Mouse (Mus musculus): ENCODE measurements around the gene Gid8. TPM values are rescaled to one million over a fixed set of nuclear protein-coding genes. Genes with fewer than 3 reads are reported as not detected.

Gid8 gene
- polyA plus RNA-seq, 2 experiments: 87.4 to 121 TPM

DNA sequence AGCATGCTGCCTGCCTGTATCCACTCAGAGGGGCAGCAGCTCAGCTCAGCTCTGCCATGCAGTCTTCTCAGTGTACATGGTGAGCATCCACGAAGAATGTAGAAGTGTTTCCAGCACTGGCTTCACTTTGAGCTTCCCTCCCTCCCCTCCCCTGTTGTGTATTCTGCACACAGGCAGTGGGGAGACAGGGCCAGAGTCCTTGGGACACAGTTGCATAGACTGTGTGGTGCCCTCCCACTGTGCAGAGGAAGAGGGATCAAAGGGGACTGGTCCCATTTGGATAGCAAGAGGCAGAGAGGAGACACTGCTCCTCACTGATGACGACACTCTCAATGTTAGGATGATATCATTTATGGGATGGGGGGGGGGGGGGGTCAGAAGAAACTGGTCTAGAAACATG, 28.7 kb upstream of the Gid8 start:
- H3K36me3 ChIP-seq (replicated peaks; ENCODE audit: control insufficient read depth, insufficient read depth, low read depth): peaks cover 55% of the 10 kb centered on the region
- no peaks in the 10 kb centered on the region for H3K9me3 ChIP-seq (ENCODE audit: control insufficient read depth, low read length)
- no peak overlapping the region for H3K4me3 ChIP-seq (ENCODE audit: insufficient read depth in 1 of 2, low read depth in 2 of 2, low read length in 2 of 2)
- 68% methylated on average over 2 of the region's 2 CpGs for WGBS (ENCODE audit: insufficient replicate concordance)
- DNase-seq (ENCODE audit: low read depth in 3 of 3, low spot score in 3 of 3) (no peak), ATAC-seq (ENCODE audit: insufficient read depth) (no peak)
- no peak overlapping the region for H3K4me2 ChIP-seq (ENCODE audit: low read depth)
- H3K9ac ChIP-seq (replicated peaks): no peak overlapping the region
- TF ChIP-seq EP300 (IDR thresholded peaks at IDR 0.05; ENCODE audit: low read depth) (no peak), CTCF (IDR thresholded peaks at IDR 0.05; ENCODE audit: low read depth) (no peak)
- H3K4me1 ChIP-seq (replicated peaks; ENCODE audit: control insufficient read depth in 2 of 2, insufficient read depth in 2 of 2, low read length in 1 of 2): no peaks in the 10 kb centered on the region
- H3K27ac ChIP-seq: no peak overlapping the region
- no peaks in the 10 kb centered on the region for H3K27me3 ChIP-seq (ENCODE audit: control insufficient read depth, insufficient read depth, low read length)

GRCm38 (mm10) chr2:180683524-180683923, 26.4 kb upstream of the Gid8 start:
- H3K27me3 ChIP-seq (ENCODE audit: control insufficient read depth, insufficient read depth, low read length): no peaks in the 10 kb centered on the region
- H3K9ac ChIP-seq (replicated peaks): no peak overlapping the region
- H3K36me3 ChIP-seq (replicated peaks; ENCODE audit: control insufficient read depth, insufficient read depth, low read depth): peaks cover 78% of the 10 kb centered on the region
- WGBS (ENCODE audit: insufficient replicate concordance): 70% methylated on average over 2 of the region's 2 CpGs
- no peaks in the 10 kb centered on the region for H3K4me1 ChIP-seq (replicated peaks; ENCODE audit: control insufficient read depth in 2 of 2, insufficient read depth in 2 of 2, low read length in 1 of 2)
- ATAC-seq (ENCODE audit: insufficient read depth) (peak; percentile 79), DNase-seq (ENCODE audit: low read depth in 3 of 3, low spot score in 3 of 3) (no peak)
- TF ChIP-seq EP300 (IDR thresholded peaks at IDR 0.05; ENCODE audit: low read depth): peak; percentile 36; the same call in 1 of the 2 replicates
- no peak for TF ChIP-seq CTCF (IDR thresholded peaks at IDR 0.05; ENCODE audit: low read depth)
- no peak overlapping the region for H3K4me3 ChIP-seq (ENCODE audit: insufficient read depth in 1 of 2, low read depth in 2 of 2, low read length in 2 of 2)
- H3K9me3 ChIP-seq (ENCODE audit: control insufficient read depth, low read length): no peaks in the 10 kb centered on the region
- no peak overlapping the region; the same call in 1 of the 2 replicates for H3K4me2 ChIP-seq (ENCODE audit: low read depth)
- H3K27ac ChIP-seq: peak overlapping the region; percentile 33; the same call in 1 of the 2 replicates

DNA sequence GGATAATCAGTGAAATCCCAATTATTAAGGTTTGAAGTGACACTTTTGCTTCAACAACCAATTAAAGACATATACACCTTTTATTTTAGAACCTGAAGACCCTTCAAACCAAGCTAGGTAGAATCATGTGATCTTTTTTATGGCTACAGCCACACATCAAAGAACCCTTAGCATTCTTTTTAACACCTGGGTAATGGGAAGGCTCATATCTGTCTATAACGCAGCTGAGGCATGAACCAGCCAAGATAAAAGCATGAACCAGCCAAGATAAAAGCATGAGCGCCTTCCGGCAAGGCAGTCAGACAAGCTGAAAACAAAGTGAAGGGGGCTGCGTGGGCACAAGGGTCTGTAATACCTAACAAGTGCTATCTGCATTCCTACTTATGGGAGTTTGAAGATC, 25.9 kb upstream of the Gid8 start:
- Histone ChIP-seq H3K27ac (peak overlapping the region; percentile 33; the same call in 1 of the 2 replicates), H3K27me3 (ENCODE audit: control insufficient read depth, insufficient read depth, low read length) (no peaks in the 10 kb centered on the region), H3K4me1 (replicated peaks; ENCODE audit: control insufficient read depth in 2 of 2, insufficient read depth in 2 of 2, low read length in 1 of 2) (no peaks in the 10 kb centered on the region), H3K36me3 (replicated peaks; ENCODE audit: control insufficient read depth, insufficient read depth, low read depth) (peaks cover 83% of the 10 kb centered on the region), H3K4me2 (ENCODE audit: low read depth) (no peak overlapping the region; the same call in 1 of the 2 replicates), H3K9me3 (ENCODE audit: control insufficient read depth, low read length) (no peaks in the 10 kb centered on the region), H3K4me3 (ENCODE audit: insufficient read depth in 1 of 2, low read depth in 2 of 2, low read length in 2 of 2) (no peak overlapping the region), H3K9ac (replicated peaks) (no peak overlapping the region)
- TF ChIP-seq CTCF (IDR thresholded peaks at IDR 0.05; ENCODE audit: low read depth): no peak
- TF ChIP-seq EP300 (IDR thresholded peaks at IDR 0.05; ENCODE audit: low read depth): peak; percentile 59
- ATAC-seq (ENCODE audit: insufficient read depth) (peak; percentile 53), DNase-seq (ENCODE audit: low read depth in 3 of 3, low spot score in 3 of 3) (no peak)
- 52% methylated on average over 4 of the region's 4 CpGs for WGBS (ENCODE audit: insufficient replicate concordance)

DNA sequence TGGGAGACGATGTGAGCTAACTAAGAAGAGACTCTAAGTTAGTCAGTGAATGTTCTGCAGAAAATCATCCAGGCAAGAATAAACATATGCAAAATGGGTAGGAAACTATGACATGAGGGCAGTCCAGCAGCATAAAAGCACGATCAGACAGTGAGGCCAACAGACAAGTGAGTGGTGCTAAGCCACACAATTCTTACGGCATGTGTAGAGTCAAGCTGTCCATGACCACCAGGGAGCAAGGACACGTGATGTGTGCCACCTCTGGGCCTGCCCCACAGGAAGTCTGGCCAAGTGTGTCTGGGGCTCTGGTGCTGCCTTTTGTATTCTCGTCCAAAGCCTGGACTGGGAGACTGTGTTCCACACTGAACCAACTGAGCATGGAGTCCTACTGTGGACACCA, 20.1 kb upstream of the Gid8 start:
- peaks cover 65% of the 10 kb centered on the region for H3K36me3 ChIP-seq (replicated peaks; ENCODE audit: control insufficient read depth, insufficient read depth, low read depth)
- no peak for ATAC-seq (ENCODE audit: insufficient read depth)
- no peak for DNase-seq (ENCODE audit: low read depth in 3 of 3, low spot score in 3 of 3)

DNA sequence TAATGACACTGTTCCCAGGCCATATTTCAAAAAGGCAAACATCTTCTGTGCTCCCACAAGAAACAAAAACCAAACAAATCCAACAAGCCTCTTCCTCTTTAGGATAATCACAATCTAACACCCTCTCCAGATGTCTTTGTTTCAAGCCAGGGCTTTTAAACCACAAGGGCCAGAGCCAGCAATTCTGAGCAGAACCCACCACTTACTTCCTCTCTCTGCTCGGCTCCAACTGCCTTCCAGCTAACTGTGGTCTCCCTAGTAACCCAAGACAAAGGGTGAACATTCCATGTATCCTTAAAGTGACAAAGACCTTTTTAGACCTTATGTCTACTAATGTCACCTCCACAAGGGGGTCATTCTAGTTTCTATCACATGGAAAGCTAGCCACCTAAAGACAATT, 17.3 kb upstream of the Gid8 start:
- TF ChIP-seq CTCF (IDR thresholded peaks at IDR 0.05; ENCODE audit: low read depth) (no peak), EP300 (IDR thresholded peaks at IDR 0.05; ENCODE audit: low read depth) (no peak)
- Histone ChIP-seq H3K27me3 (ENCODE audit: control insufficient read depth, insufficient read depth, low read length) (no peaks in the 10 kb centered on the region), H3K4me2 (ENCODE audit: low read depth) (no peak overlapping the region), H3K36me3 (replicated peaks; ENCODE audit: control insufficient read depth, insufficient read depth, low read depth) (peaks cover 37% of the 10 kb centered on the region), H3K27ac (no peak overlapping the region), H3K4me1 (replicated peaks; ENCODE audit: control insufficient read depth in 2 of 2, insufficient read depth in 2 of 2, low read length in 1 of 2) (peaks cover 5 to 8% of the 10 kb centered on the region in 2 experiments), H3K9ac (replicated peaks) (0 out of 2 replicates have a peak overlapping the region, but pooled peaks have one; percentile 1), H3K9me3 (ENCODE audit: control insufficient read depth, low read length) (no peaks in the 10 kb centered on the region), H3K4me3 (ENCODE audit: insufficient read depth in 1 of 2, low read depth in 2 of 2, low read length in 2 of 2) (no peak overlapping the region)
- DNase-seq (ENCODE audit: low read depth in 3 of 3, low spot score in 3 of 3): no peak
- 8% methylated on average over 1 of the region's 1 CpGs for WGBS (ENCODE audit: insufficient replicate concordance)
- no peak for ATAC-seq (ENCODE audit: insufficient read depth)

More for the DNA sequence above, 20.1 kb upstream of the Gid8 start:
- no peaks in the 10 kb centered on the region for H3K9me3 ChIP-seq (ENCODE audit: control insufficient read depth, low read length)
- no peak overlapping the region for H3K27ac ChIP-seq
- no peak overlapping the region for H3K4me2 ChIP-seq (ENCODE audit: low read depth)
- WGBS (ENCODE audit: insufficient replicate concordance): 80% methylated on average over 5 of the region's 5 CpGs
- no peak for TF ChIP-seq CTCF (IDR thresholded peaks at IDR 0.05; ENCODE audit: low read depth)
- TF ChIP-seq EP300 (IDR thresholded peaks at IDR 0.05; ENCODE audit: low read depth): no peak
- H3K27me3 ChIP-seq (ENCODE audit: control insufficient read depth, insufficient read depth, low read length): no peaks in the 10 kb centered on the region
- no peak overlapping the region for H3K4me3 ChIP-seq (ENCODE audit: insufficient read depth in 1 of 2, low read depth in 2 of 2, low read length in 2 of 2)
- no peak overlapping the region for H3K9ac ChIP-seq (replicated peaks)
- peaks cover 3 to 5% of the 10 kb centered on the region in 2 experiments for H3K4me1 ChIP-seq (replicated peaks; ENCODE audit: control insufficient read depth in 2 of 2, insufficient read depth in 2 of 2, low read length in 1 of 2)
